Comparison of ENCODE assay signal across 8 mouse cellular contexts in the genomic region with DNA sequence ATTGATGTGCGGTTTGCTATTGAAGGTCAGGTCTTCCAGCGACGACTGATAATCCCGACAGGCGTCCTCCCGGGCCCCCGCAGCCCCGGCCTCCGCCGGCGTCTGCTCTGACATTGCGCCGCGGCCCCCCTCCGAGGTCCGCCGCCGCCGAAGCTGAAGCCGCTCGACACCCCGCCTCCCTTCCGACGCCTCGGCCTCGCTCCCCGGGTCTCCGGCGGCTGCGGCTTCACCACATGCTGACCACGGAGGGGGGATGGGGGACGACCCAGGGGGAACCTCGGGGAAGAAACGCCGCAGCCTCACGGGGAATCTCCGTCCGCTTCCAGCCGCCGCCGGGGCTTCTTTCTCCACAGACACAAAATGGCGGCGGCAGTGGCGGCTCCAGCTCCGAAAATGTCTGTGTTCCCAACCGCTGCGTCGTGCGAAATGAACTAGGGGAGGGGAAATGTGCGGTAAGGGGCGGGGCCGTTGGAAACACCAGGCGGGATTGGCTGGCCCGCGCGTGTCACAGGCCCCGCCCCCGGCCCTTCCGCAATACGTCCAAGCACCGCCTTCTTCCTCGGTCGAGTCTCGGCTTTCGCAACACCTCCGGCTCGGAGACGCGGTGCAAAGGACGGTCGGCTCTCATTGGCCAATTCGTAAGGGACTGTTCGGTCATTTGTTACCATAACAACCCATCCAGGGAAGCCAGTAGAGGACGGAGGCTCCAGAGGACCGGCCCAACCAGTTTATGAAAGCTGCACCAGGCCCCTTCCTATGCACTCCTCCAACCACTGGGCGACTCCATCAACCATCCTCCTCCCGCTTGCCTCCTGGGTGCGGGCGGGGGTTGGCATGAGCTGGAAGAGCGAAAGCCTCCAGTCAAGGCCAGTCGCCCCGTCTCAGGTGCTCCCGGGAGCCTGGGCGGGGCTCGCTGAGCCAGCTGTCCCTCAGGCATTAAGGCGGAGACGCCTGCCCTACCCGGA. TPM values are rescaled to one million over a fixed set of nuclear protein-coding genes. Genes with fewer than 3 reads are reported as not detected.
DNase-seq lines count a peak whose midpoint lies in the region; ATAC-seq lines count a peak whose summit lies in the region.

A gene (minus strand): TSS at position 428 of the 965 bp plus-strand sequence.

- no peaks in the 10 kb centered on the region for H3K27me3 ChIP-seq in hindbrain, embryonic 15.5 days

- H3K4me1 ChIP-seq in hindbrain, embryonic 15.5 days (replicated peaks) = peaks cover 25% of the 10 kb centered on the region

- H3K9ac ChIP-seq in hindbrain, embryonic 15.5 days = peak within 1 kb of the TSS; percentile 99

- no peaks in the 10 kb centered on the region for H3K9me3 ChIP-seq in hindbrain, embryonic 15.5 days

- peak; percentile 99 for ATAC-seq in hindbrain, embryonic 15.5 days (ENCODE audit: low FRiP score, low read depth)

- H3K4me2 ChIP-seq in hindbrain, embryonic 15.5 days = peak within 1 kb of the TSS; percentile 84

- no peaks in the 10 kb centered on the region for H3K36me3 ChIP-seq in hindbrain, embryonic 15.5 days

- DNase-seq in T-cell, adult 2 months (ENCODE audit: low spot score) = peak; percentile 95
- peak; percentile 96 to 97 for DNase-seq in cerebellum, postnatal 36 days
- DNase-seq in frontal cortex, postnatal 36 days (ENCODE audit: low spot score in 2 of 2) = peak; percentile 95 to 97
- peak; percentile 96 for DNase-seq in left cerebral cortex, adult 11 months (ENCODE audit: low spot score)
- DNase-seq in lung, postnatal 4 days = peak; percentile 97 to 98
- peak; percentile 96 for DNase-seq in retina, postnatal 7 days (ENCODE audit: low read depth, low spot score)
- peak; percentile 95 for DNase-seq in urinary bladder, adult 2 months (ENCODE audit: low spot score)

- WGBS in hindbrain, embryonic 15.5 days = under 1% methylated on average over 85 of the region's 88 CpGs

- H3K4me3 ChIP-seq in hindbrain, embryonic 15.5 days = peak within 1 kb of the TSS; percentile 100

- H3K27ac ChIP-seq in hindbrain, embryonic 15.5 days (replicated peaks) = peak within 1 kb of the TSS; percentile 97

RNA-seq across cellular contexts. Expression of the gene that starts here (rescaled TPM):
- polyA plus RNA-seq in hindbrain, embryonic 15.5 days (2015; fragmentation: Nextera tagmentation; extraction: Ambion mirVana) = 18.6 and 18.8 TPM in 2 replicates
- polyA plus RNA-seq in urinary bladder, adult 2 months (2012; rRNA removed) = 30.2 and 39.3 TPM in 2 replicates

Comparison
In these comparisons a context has a peak if more than half of its experiments do, and no peak if none do; other contexts are left out.
1. Peak in every context shown above with its lines: DNase-seq, ATAC-seq, H3K4me3 ChIP-seq and H3K27ac ChIP-seq.